Mouse (Mus musculus) hindbrain, embryonic 15.5 days (tissue): ENCODE data around the gene Ctf2. TPM values are rescaled to one million over a fixed set of nuclear protein-coding genes. Genes with fewer than 3 reads are reported as not detected.
"Not testable (repeated sequence)": the region's sequence is repeated elsewhere in the genome, so short reads cannot be mapped to it uniquely, and the experiment has no call there.

Source experiments
- ATAC-seq: fragments of 200-750 bp; cut with Nextera tagmentation; 2 replicates; pipeline ENCODE4 v1.8.0; 2017; ENCODE audit warnings: low read depth, moderate number of reproducible peaks, moderate TSS enrichment; ENCODE audit not compliant: low FRiP score
- H3K27ac ChIP-seq: fragments of 300-500 bp; sonication (generic); replicated peaks from 2 replicates; pipeline ENCODE4 v1.5.1; 2015; ENCODE audit warnings: mild to moderate bottlenecking, inconsistent platforms
- H3K27me3 ChIP-seq: fragments of 300-500 bp; sonication (generic); 2 replicates; pipeline ENCODE4 v1.6.1; 2015; ENCODE audit warnings: control low read depth, inconsistent platforms
- H3K36me3 ChIP-seq: fragments of 300-500 bp; sonication (generic); 2 replicates; pipeline ENCODE4 v1.6.1; 2015; ENCODE audit warnings: control low read depth, inconsistent platforms
- H3K4me1 ChIP-seq: fragments of 300-500 bp; sonication (generic); replicated peaks from 2 replicates; pipeline ENCODE4 v1.6.1; 2015; ENCODE audit warnings: control low read depth, inconsistent platforms
- H3K4me2 ChIP-seq: fragments of 300-500 bp; sonication (generic); 2 replicates; pipeline ENCODE4 v1.6.1; 2015; ENCODE audit warnings: moderate library complexity, mild to moderate bottlenecking, inconsistent platforms
- H3K4me3 ChIP-seq: fragments of 300-500 bp; sonication (generic); 2 replicates; pipeline ENCODE4 v1.5.1; 2015; ENCODE audit warnings: mild to moderate bottlenecking, inconsistent platforms
- H3K9ac ChIP-seq: fragments of 300-500 bp; sonication (generic); 2 replicates; pipeline ENCODE4 v1.6.1; 2015; ENCODE audit warnings: inconsistent platforms
- H3K9me3 ChIP-seq: fragments of 300-500 bp; sonication (generic); 2 replicates; pipeline ENCODE4 v1.6.1; 2016; ENCODE audit warnings: control low read depth, inconsistent platforms
- WGBS: fragments of 180-500 bp; shearing (Covaris S2); methylation state at CpG from one replicate; pipeline ENCODE4 v1.1.7; 2015; 5-methylcytosine and 5-hydroxymethylcytosine counted together
- polyA plus RNA-seq: library from polyadenylated mRNA; unstranded; fragments of >200 nt; fragmentation: Nextera tagmentation; extraction: Ambion mirVana; gene quantifications from 2 replicates; pipeline ENCODE4 v1.2.1, GENCODE M21; 2015

Ctf2 gene
- polyA plus RNA-seq, 1 experiment from 2014 or later, result 0.35 TPM

DNA sequence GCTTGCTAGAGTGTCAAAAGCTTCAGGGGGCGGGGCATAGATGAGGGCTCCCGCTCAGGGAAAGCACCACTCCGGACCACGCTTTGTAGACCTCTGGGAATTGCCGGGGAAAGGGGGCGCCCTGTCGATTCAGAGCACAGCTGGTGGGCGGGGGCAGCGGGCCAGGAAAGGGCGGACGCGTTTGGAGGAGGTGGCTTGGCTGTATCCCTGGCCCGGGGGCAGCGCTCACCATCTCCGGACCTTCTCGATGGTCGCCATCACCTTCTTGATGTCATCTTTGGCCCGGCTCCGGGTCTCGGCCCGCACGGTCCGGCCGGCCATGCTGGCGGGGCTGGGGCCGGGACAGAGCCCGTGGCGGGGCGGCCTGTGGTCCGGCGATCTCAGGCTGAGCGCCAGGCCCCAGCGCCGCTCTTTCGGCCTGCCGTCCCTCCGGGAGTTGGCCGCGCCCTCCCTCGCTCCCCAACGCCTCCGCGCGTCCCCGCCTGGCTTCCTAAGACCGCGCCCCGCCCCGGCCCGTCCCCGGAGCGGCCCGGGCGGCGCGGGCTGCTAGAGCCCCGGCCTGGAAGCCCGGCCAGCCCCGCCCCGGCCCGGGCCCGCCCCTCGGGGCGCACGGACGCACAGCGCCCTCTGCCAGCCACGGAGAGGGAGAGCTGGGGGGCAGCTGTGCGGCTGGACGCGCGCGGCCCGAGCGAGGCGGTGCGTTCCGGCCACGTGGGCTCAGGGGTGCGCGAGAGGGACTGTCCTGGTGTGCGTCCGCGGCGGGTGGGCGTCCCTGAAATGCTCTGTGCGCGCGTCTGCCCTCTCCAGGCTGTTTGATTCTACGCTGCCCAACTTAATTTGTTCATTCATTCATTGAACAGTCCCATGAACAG lies 23.5 kb downstream of the Ctf2 start, which contains the start of gene Bcl7c:
Bcl7c (minus strand) TSS at position 727 of the 872 bp plus-strand sequence.
- peaks cover 32% of the 10 kb centered on the region for H3K4me1 ChIP-seq
- ATAC-seq, result peak; percentile 82
- H3K4me3 ChIP-seq, result peak within 1 kb of the TSS; percentile 61
- peaks cover 22% of the 10 kb centered on the region; the same call in 1 of the 2 replicates for H3K36me3 ChIP-seq
- H3K9ac ChIP-seq, result peak within 1 kb of the TSS; percentile 61
- H3K27ac ChIP-seq, result peak within 1 kb of the TSS; percentile 90
- H3K4me2 ChIP-seq, result peak within 1 kb of the TSS; percentile 74
- under 1% methylated on average over 54 of the region's 90 CpGs for WGBS
- no peaks in the 10 kb centered on the region for H3K9me3 ChIP-seq
- H3K27me3 ChIP-seq, result no peaks in the 10 kb centered on the region

GRCm38 (mm10) chr7:127707957-127708206 lies 24.1 kb downstream of the Ctf2 start:
- H3K4me3 ChIP-seq, result peak overlapping the region; percentile 61
- 1% methylated on average over 5 of the region's 5 CpGs for WGBS
- peaks cover 28% of the 10 kb centered on the region for H3K36me3 ChIP-seq
- H3K27ac ChIP-seq, result peak overlapping the region; percentile 90
- H3K9me3 ChIP-seq, result no peaks in the 10 kb centered on the region
- H3K9ac ChIP-seq, result peak overlapping the region; percentile 61
- peaks cover 28% of the 10 kb centered on the region for H3K4me1 ChIP-seq
- peak overlapping the region; percentile 74 for H3K4me2 ChIP-seq
- H3K27me3 ChIP-seq, result no peaks in the 10 kb centered on the region
- ATAC-seq, result peak; percentile 9; the same call in 1 of the 2 replicates

- peaks cover 30% of the 10 kb centered on the region for H3K36me3 ChIP-seq
- peak overlapping the region; percentile 90 for H3K27ac ChIP-seq
- ATAC-seq, result 0 out of 2 replicates have a peak, but pooled peaks have one; percentile 2
- peak overlapping the region; percentile 61 for H3K4me3 ChIP-seq
- H3K9me3 ChIP-seq, result no peaks in the 10 kb centered on the region
- peak overlapping the region; percentile 74 for H3K4me2 ChIP-seq
- peak overlapping the region; percentile 61 for H3K9ac ChIP-seq
- H3K4me1 ChIP-seq, result peaks cover 22% of the 10 kb centered on the region
- 32% methylated on average over 22 of the region's 22 CpGs for WGBS
- no peaks in the 10 kb centered on the region for H3K27me3 ChIP-seq
These were observed 24.7 kb downstream of the Ctf2 start for GRCm38 (mm10) chr7:127707045-127707956.

GRCm38 (mm10) chr7:127705706-127706105 lies 26.3 kb downstream of the Ctf2 start:
- H3K36me3 ChIP-seq, result peaks cover 36% of the 10 kb centered on the region
- 70% methylated on average over 4 of the region's 4 CpGs for WGBS
- no peak overlapping the region for H3K9ac ChIP-seq
- peaks cover 20% of the 10 kb centered on the region for H3K4me1 ChIP-seq
- no peak overlapping the region for H3K4me3 ChIP-seq
- no peak overlapping the region for H3K4me2 ChIP-seq
- no peaks in the 10 kb centered on the region for H3K9me3 ChIP-seq
- H3K27ac ChIP-seq, result no peak overlapping the region
- H3K27me3 ChIP-seq, result no peaks in the 10 kb centered on the region
- ATAC-seq, result no peak

- H3K4me1 ChIP-seq, result peaks cover 20% of the 10 kb centered on the region
- H3K4me2 ChIP-seq, result no peak overlapping the region
- H3K27ac ChIP-seq, result no peak overlapping the region
- no peak for ATAC-seq
- H3K9me3 ChIP-seq, result no peaks in the 10 kb centered on the region
- WGBS, result 74% methylated on average over 6 of the region's 6 CpGs
- H3K27me3 ChIP-seq, result no peaks in the 10 kb centered on the region
- H3K9ac ChIP-seq, result no peak overlapping the region
- H3K4me3 ChIP-seq, result no peak overlapping the region
- H3K36me3 ChIP-seq, result peaks cover 46% of the 10 kb centered on the region
These were observed 27.4 kb downstream of the Ctf2 start for GRCm38 (mm10) chr7:127704598-127704997.

- Histone ChIP-seq H3K27me3 (no peaks in the 10 kb centered on the region), H3K9ac (no peak overlapping the region), H3K4me1 (peaks cover 13% of the 10 kb centered on the region), H3K4me2 (no peak overlapping the region), H3K36me3 (peaks cover 50% of the 10 kb centered on the region), H3K27ac (no peak overlapping the region), H3K4me3 (no peak overlapping the region), H3K9me3 (no peaks in the 10 kb centered on the region)
- no peak for ATAC-seq
- 94% methylated on average over 8 of the region's 8 CpGs for WGBS
These were observed 28.3 kb downstream of the Ctf2 start for GRCm38 (mm10) chr7:127703561-127704178.

DNA sequence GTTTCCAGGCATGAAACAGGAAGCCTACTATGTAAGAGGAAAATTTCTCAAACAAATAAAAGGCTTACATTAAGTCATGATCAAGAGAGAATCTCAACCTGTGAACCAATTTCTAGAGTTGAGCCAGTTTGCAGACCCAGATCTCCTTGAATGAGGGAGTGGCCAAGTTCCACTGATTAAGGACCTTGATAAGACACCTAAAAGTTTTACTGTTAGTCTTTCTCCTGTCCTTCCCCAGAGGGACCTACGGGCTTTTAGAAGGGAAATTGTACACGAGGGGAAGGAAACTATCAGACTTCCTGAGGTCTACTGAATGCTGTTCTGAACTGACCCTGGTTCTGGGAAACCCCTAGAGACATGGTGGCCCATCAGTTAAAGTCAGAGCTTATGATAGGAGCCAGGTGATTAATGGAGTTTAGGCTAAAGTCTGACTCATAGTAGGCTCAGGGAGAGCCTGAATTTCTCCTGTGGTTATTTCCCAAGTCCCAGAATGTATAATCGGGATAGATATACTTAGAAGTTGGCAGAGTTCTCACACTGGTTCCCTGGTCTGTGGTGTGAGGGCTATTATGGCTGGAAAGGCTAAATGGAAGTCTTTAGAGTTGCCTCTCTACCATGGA lies 31.1 kb downstream of the Ctf2 start:
- Histone ChIP-seq H3K4me3 (no peak overlapping the region), H3K9me3 (no peaks in the 10 kb centered on the region), H3K27ac (no peak overlapping the region), H3K9ac (no peak overlapping the region), H3K36me3 (peaks cover 50% of the 10 kb centered on the region), H3K4me1 (no peaks in the 10 kb centered on the region), H3K4me2 (no peak overlapping the region), H3K27me3 (no peaks in the 10 kb centered on the region)
- 91% methylated on average over 3 of the region's 3 CpGs for WGBS
- no peak for ATAC-seq

DNA sequence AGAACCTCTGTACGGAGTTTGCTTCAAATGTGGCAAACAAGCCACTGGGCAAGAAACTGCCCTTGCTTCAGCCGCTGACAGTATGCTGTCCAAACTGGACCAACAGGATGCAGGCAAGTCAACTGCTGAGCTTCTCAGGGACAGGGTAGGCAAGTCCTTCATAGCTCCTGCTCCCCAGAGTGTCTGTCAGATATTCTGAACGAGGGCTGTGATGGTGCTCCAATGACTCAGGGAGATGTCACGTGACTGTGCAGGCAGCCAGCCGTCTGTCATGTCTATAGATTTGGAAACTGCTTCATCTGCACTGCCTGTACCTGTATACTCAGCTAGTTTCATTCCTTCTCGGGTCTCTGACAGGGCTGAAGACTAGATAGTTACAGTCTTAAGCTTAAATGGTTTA lies 33.0 kb downstream of the Ctf2 start:
- Histone ChIP-seq H3K9me3 (no peaks in the 10 kb centered on the region), H3K27ac (no peak overlapping the region), H3K4me1 (no peaks in the 10 kb centered on the region), H3K27me3 (no peaks in the 10 kb centered on the region), H3K4me2 (no peak overlapping the region), H3K36me3 (peaks cover 40% of the 10 kb centered on the region), H3K4me3 (no peak overlapping the region), H3K9ac (no peak overlapping the region)
- WGBS, result 86% methylated on average over 6 of the region's 6 CpGs
- no peak for ATAC-seq

DNA sequence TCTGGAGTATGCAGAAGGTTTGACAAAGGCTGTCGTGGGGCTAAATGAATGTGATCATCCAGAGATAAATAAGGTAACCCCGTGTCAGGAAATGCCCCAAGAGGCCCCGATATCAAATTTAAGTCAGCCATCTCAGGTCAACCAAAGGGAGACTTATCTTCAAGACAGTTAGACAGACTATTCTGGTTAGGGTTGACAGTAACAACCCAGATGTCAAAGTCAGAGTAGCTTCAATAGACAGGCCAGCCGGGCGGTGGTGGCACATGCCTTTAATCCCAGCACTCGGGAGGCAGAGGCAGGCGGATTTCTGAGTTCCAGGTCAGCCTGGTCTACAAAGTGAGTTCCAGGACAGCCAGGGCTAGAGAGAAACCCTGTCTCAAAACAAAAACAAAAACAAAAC lies 38.2 kb downstream of the Ctf2 start:
- H3K27me3 ChIP-seq, H3K27ac ChIP-seq, ATAC-seq, H3K9ac ChIP-seq, H3K4me3 ChIP-seq, H3K4me2 ChIP-seq, H3K4me1 ChIP-seq, H3K9me3 ChIP-seq: not testable (repeated sequence)
- 93% methylated on average over 7 of the region's 7 CpGs for WGBS
- peaks cover 11% of the 10 kb centered on the region for H3K36me3 ChIP-seq

GRCm38 (mm10) chr7:127693290-127693689 lies 38.7 kb downstream of the Ctf2 start:
- Histone ChIP-seq H3K4me1 (peaks cover 7% of the 10 kb centered on the region), H3K4me3 (no peak overlapping the region), H3K27me3 (no peaks in the 10 kb centered on the region), H3K27ac (no peak overlapping the region), H3K36me3 (peaks cover 11% of the 10 kb centered on the region), H3K4me2 (no peak overlapping the region), H3K9ac (no peak overlapping the region), H3K9me3 (no peaks in the 10 kb centered on the region)
- no peak for ATAC-seq
- WGBS, result 95% methylated on average over 8 of the region's 8 CpGs

DNA sequence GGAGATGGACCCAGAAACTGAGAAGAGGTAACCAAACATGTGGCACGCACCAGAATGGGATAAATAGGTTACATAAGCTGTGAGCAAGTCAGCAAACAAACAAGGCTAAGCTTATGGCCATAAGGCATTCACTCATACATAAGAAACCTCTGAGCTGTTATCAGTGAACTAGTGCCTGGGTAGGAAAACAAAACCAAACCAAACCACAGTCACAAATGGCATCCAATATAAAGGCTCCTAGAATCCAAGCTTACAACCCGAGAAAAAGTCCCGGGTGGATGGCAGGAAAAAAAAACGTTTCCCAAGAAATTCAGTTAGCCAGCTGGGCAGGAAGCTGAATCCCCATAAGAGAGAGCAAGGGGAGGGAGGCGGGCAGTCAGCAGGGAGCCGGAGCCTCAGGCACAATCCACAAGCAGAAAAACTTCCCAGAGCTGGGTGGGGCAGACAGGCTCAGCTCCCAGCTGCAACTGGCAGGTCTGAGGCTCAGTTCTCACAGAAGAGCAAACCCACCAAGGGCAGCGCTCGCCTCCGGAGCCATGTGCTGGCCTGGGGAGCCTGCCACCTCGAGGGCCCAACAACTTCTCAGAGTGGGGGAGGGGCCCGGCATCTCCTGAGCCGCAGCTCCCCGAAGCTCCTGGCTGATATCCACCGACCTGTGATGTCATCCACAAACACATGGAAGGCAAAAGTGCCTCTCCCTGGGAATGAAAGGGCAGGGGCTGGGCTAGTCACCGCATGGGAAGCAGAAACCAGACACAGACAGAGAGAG lies 40.6 kb downstream of the Ctf2 start:
- 0 out of 2 replicates have a peak overlapping the region, but pooled peaks have one; percentile 6 for H3K4me3 ChIP-seq
- peak overlapping the region; percentile 70 for H3K27ac ChIP-seq
- H3K9ac ChIP-seq, result no peak overlapping the region
- H3K4me2 ChIP-seq, result peak overlapping the region; percentile 46
- peaks cover 5% of the 10 kb centered on the region; the same call in 1 of the 2 replicates for H3K36me3 ChIP-seq
- H3K4me1 ChIP-seq, result peaks cover 7% of the 10 kb centered on the region
- no peaks in the 10 kb centered on the region for H3K27me3 ChIP-seq
- H3K9me3 ChIP-seq, result no peaks in the 10 kb centered on the region
- 6% methylated on average over 15 of the region's 15 CpGs for WGBS
- peak; percentile 48; the same call in 1 of the 2 replicates for ATAC-seq
